Mouse (Mus musculus): Measurements from ENCODE around the gene Larp4. TPM values are rescaled to one million over a fixed set of nuclear protein-coding genes. Genes with fewer than 3 reads are reported as not detected.

Larp4 gene
- total RNA-seq, 2 experiments from 2014 or later: 44.9 to 57.4 TPM

- DNase-seq (ENCODE audit: low spot score in 2 of 2): no peak
These were observed 86.6 kb downstream of the Larp4 start for GRCm38 (mm10) chr15:100056397-100056908.

- no peak for DNase-seq (ENCODE audit: low spot score in 2 of 2)
These were observed 87.8 kb downstream of the Larp4 start for GRCm38 (mm10) chr15:100057698-100058097.

- DNase-seq (ENCODE audit: low spot score in 2 of 2): no peak
These were observed 88.3 kb downstream of the Larp4 start for GRCm38 (mm10) chr15:100058143-100058542.

- no peak for DNase-seq (ENCODE audit: low spot score in 2 of 2)
These were observed 89.0 kb downstream of the Larp4 start for GRCm38 (mm10) chr15:100058912-100059311.

GRCm38 (mm10) chr15:100059626-100060311 is 89.9 kb downstream of the Larp4 start:
- DNase-seq (ENCODE audit: low spot score in 2 of 2): no peak

- DNase-seq (ENCODE audit: low spot score in 2 of 2): no peak
These were observed 90.8 kb downstream of the Larp4 start for GRCm38 (mm10) chr15:100060513-100061140.

GRCm38 (mm10) chr15:100061377-100061776 is 91.5 kb downstream of the Larp4 start:
- DNase-seq (ENCODE audit: low spot score in 2 of 2): no peak

GRCm38 (mm10) chr15:100063229-100063773 is 93.4 kb downstream of the Larp4 start:
- DNase-seq (ENCODE audit: low spot score in 2 of 2): no peak

Other genes starting within 250 kb of the Larp4 start
- 100 to 1,000 TPM; 125 to 144 TPM for gene Cox14, start 244.4 kb upstream of the Larp4 start, total RNA-seq (2021)
- 10 to 100 TPM; 24.3 to 27.5 TPM for gene Cers5, start 197.2 kb upstream of the Larp4 start, total RNA-seq (2021)
- gene Lima1, start 94.6 kb upstream of the Larp4 start, total RNA-seq (2021): 10 to 100 TPM; 63.5 to 68.6 TPM
- under 1 TPM; 0.03 to 0.17 TPM for gene Fam186a, start 3.0 kb upstream of the Larp4 start, total RNA-seq (2021)
- 10 to 100 TPM; 25.6 to 25.9 TPM for gene Dip2b, start 68.6 kb downstream of the Larp4 start, total RNA-seq (2021)

Measured in gastrocnemius, postnatal 4 days (tissue).